Mouse (Mus musculus) embryo, embryonic 11 days (tissue): ENCODE measurements around the gene Clic4.

ENCODE experiments used
- DNase-seq: peaks from one replicate; pipeline ENCODE4 v3.0.0-alpha.2; 2015

Clic4 gene

DNA sequence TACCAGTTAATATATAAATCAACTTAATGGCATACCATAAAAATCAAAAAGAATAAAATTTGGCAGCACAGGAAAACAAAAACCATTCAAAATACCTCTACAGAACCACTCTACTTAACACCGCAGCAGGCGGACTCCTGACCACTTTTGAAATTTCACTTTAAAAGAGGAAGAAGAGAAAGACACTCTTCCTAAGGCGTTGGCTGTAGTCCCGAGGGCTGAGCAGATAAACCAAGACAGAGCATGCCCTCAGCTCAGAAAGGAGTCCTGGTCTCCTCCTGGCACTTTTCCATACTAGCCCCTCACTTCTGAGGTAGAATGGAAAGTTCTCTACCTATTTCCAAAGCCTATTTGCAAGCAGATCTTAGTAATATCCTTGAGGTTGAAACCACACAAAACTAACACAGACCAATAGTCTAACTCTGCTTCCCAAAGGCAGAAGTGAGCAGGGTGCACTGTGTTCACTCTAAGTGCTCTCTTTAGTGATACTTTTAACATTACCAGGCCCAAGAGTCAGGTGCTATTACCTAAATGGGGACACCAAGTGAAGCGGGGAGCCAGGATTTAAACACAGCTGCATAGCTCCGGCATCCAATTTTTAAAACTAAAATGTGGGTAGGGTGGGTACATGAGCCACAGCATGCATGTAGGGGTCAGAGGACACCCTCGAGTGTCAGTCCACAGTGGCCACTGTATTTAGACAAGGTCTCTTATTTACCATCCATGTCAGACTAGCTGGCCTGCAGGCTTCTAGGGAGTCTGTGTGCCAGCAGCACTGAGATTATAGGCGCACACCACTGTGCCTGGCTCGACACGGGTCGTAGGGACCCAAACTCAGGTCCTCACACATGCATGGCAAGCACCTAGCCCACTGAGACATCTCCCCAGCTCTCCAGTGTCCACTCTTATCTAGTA lies 15.8 kb downstream of the Clic4 start:
- DNase-seq: no peak

- no peak for DNase-seq
These were observed 17.8 kb downstream of the Clic4 start for GRCm38 (mm10) chr4:135254770-135255169.

DNA sequence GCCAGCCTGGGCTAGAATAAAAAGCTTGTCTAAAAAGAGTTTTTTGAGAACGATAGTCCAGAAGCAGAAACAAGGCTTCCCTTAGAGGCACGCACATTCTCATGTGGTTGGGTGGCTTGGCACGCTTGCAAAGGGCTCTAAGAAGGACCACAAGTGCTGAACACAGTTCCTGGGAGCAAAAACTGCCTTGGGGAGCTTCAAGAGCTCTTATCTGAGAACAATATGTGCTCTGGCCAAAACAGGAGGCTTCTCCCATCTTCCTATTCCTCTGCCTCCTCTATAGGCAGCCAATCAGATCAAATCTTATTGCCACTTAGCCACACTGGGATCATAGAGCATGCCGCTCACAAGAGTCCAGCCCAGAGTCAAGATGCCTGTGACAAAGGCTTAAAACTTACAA lies 18.3 kb downstream of the Clic4 start:
- no peak for DNase-seq

DNA sequence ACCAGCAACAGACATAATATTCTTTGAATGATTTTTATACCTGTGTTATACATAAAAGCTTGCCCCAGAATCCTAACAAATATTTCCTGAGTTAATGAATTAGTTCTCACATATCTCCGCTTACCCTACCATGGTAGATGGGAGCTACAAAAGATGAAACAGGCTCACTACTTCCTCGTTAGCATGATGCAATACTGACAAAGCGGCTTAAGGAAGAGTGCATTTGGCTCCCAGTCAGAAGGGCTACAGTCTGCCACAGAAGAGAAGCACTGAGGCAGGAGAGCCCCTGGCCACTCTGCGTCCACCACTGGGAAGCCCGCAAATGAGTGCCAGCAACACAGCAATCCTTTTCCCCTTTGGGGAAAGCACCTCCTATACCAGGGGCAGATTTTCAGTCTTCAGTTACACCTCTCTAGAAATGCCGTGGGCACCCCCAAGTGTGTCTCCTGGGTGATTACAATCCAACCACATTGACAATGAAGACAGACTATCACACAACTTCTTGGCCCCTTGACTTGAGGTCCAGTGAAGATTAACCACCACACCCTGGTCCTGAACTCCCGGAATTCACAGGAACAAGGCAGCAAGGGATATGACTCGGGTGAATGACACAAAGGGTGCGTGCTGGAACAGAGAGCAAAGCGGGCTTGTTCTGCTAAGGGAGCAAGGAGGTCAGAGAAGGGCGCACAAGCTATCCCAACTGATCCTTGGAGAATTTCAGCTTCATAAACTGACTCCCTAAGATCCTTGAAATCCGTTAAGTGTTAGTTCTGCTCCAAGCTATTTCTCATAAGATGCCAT lies 19.2 kb downstream of the Clic4 start:
- no peak for DNase-seq

DNA sequence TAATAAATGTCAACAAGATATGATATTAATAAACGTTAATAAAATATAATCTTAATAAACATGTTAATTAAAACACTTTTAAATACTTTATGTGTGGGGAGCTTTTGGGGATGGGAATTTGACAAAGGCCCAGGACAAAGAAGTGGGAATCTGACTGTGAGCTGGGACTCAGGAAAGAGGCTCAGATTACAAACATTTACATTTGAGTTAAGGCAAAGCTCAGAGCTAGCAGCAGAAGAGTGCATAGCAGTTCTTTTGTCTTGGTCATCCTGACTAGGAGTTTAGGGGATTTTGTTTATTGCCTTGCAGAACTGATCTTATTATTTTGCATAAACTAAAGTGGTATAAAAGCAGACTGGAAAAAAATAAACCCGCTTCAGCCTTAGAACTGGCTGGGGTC lies 20.8 kb downstream of the Clic4 start:
- DNase-seq: no peak

DNA sequence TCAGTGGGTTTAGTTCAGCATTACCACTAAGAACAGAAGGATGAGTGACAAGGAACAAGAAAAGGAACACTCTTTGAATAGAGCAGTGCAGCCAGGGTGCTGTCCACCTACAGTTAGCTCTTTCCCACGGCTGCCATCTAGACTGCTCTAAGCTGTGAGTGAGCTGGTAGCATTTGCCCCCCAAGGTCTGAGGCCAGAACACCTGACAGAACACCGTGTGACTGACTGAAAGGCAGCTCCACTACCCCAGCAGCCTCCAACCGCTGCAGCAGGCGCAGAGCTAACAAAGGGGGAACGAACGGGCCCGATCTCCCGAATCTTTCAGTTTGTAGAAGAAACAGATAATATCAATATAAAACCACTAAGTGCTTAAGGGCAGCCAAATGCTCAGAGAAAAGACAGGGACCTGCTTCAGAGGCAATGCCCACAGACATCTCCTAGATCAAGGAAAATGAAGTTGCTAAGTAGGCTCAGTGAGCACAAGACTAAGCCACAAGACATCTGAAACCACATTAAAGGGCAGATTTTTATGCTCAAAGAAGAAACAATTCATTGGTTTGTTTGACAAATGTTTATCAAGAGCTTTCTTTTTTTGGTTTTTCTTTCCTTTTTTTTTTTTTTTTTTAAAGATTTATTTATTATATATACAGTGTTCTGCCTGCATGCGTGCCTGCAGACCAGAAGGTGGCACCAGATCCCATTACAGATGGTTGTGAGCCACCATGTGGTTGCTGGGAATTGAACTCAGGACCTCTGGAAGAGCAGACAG lies 24.2 kb downstream of the Clic4 start:
- no peak for DNase-seq

DNA sequence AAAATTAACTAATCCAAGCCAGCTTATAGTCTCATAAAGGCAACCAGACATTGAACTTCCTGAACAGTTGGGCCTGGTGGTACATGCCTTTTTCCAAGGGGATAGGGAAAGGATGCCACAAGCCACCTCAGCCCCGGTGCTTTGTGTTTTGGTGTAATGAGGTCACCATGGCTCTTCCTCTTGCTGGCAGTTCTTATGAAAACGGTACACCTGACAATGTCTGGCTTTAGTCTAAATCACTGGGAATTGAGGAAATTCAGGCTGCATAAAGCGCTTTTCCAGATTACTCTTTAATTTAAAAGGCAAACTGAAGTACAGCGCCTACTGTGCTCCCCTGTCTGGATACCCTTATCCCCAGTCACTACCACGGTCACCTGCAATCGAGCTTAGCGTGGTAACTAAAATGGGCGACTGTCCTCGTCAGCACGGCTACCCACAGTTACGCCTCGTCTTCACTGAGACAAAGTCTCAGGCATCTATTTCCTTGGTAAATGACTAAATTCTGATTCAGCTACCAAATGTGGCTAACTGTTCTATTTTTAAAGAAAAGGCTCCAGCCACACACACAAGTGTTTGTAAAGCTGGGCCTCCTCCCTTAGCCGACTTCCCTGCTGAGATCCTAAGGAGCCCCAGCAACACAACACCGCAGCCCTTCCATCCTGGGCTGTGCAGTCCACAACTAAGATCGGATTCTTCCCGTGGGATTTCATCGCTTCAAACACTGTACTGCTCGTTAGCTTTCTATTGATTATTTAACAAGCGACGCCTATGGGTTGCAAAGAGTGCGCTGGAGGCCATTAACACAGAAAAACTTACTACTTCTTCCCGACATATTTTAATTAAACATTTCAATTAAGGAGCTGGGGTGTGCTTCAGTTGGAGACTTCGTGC lies 25.5 kb downstream of the Clic4 start:
- peak; percentile 29 for DNase-seq

- DNase-seq: no peak
These were observed 26.2 kb downstream of the Clic4 start for GRCm38 (mm10) chr4:135246444-135246843.

GRCm38 (mm10) chr4:135245841-135246240 lies 26.8 kb downstream of the Clic4 start:
- DNase-seq: no peak

DNA sequence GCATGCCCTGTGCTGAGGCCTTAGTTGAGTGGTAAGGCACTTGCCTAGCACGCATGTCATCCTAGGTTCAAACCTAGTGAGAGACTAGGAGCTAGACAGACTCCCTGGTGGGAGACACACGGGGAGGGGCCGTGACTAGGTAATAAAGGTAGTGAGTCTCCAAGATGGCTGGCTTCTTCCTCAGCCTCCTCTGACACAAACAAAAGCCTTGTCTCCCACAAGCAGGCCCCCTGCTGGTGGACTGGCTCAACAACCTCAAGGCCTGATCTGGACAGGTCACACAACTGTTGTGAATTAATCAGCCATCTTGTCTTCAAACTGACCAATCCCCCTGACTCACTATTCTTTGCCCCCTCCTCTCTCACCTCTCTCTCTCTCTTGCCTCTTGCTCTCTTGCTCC lies 28.3 kb downstream of the Clic4 start:
- DNase-seq: peak; percentile 26

- no peak for DNase-seq
These were observed 29.6 kb downstream of the Clic4 start for GRCm38 (mm10) chr4:135242913-135243541.

GRCm38 (mm10) chr4:135242383-135242782 lies 30.2 kb downstream of the Clic4 start:
- DNase-seq: no peak

DNA sequence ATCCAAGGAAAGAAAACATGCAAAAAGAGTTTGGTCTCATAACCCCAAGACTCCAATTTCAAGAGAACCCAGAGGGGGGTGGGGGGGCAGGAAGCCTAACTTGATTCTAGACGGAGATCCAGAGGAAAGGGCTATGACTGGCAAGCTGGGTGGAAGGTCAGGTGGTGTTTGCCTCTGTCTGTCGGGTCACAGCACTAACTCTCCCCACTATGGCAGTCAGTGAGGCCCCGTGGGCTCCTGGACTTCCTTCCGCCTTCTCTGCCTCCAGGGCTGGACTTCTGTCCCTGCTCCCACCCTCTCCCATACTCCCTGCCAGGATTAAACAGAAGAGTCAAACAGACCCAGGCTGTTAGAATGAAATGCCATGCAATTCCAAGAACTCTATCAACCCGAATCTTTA lies 30.9 kb downstream of the Clic4 start:
- no peak for DNase-seq

DNA sequence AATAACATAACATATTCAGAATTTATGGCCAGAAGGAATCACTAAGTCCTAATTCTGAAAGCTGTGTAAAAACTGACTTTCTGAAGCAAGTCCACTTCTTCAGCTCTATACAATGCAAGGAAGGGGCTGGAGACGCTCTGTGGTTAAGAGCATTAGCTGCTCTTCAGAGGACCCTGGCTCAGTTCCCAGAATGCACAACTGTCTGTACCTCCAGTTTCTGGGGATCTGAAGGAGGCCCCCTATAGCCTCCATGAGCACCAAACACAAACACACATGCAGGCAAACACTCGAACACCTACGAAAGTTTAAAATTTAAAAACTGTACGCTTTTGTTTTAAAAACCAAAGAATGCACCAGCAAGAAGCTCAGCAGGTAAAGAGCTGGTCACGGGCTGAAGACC lies 31.5 kb downstream of the Clic4 start:
- DNase-seq: no peak

DNA sequence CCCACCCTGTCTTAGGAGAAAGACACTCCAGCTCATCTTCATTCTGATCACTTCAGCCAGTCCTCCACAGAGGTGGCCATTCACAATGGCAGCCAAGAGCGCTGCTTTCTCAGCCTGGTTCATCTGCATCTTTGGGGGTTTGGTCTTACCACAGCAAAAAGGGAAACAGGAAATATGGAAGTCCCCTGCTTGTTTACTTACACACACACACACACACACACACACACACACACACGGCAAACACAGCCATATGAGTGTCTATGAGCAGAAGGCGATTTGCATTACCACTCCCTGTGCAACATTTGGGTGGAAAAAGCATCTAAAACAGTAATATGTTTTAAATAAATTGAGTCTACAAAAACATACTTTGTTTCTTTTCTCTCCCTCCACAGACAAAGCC lies 32.3 kb downstream of the Clic4 start:
- no peak for DNase-seq

DNA sequence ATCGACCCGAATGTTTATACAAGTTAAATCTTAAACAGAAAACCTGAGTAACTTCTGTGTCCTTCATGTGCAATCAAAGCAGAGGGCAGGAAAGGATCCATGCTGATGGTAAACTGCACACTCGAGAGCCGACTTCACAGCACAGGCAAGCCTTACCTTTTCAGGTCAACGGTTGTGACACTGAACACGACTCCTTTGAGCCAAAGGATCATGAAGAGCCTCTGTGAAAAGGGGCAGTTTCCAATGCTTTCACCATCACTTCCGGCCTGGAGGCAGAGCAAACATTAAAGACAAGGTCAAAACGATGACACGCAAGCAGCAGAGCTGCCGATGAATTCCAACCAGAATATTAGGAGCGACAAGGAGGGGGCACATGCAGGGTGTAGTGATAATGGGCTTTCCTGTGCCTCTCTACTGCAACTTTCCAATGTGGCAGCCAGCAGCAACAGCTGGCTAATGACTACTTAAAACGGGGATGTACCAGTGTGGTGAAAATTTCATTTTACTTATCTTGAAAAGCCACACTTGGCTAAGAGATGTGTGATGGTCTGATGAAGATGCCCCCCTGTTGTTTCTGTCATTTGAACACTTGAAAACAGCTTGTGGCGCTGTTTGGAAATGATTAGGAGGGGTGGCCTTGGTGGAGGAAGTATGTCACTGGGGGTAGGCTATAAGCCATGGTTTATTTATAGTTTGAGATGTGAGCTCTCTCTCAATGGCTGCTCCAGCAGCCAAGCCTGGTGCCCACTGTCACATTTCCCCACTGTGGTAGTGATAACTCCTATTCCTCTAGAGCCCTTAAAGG lies 33.7 kb downstream of the Clic4 start:
- DNase-seq: no peak

DNA sequence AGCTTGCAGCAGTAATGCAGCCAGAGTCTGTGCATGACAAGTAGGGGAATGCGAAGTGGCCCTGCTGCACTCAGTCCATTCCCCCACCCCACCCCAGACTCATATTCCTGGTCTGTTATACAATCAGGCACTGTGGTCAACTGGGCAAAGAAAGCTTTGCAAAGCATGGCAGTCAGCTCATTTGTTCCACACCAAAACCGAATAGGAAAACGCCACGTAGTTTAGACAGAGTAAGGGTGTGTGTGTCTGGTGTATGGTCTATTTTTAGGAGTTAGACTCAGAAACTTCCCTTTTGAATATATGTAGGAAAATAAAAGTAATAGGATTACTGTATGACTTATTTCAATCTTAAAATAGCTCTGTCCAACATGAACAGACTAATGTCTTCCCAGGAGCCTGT lies 36.0 kb downstream of the Clic4 start:
- no peak for DNase-seq

DNA sequence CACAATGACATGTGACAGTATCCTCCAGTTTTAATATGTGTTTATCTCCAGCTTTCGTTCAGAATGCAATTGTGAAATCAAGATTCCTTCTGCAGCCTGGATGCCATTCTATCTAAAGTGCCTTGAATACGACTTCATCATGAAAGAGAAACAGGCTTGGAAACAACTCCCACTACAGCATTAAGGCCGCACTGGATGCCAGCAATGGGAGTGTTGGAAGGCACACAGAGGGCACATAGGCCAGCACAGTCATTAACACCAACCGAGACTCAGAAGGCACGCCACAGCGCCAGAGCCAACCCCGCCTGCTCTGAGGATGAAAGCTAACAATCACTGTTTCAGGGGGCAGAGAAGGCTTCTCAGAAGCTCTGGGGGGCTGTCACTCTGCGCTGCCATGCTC lies 37.1 kb downstream of the Clic4 start:
- no peak for DNase-seq

DNA sequence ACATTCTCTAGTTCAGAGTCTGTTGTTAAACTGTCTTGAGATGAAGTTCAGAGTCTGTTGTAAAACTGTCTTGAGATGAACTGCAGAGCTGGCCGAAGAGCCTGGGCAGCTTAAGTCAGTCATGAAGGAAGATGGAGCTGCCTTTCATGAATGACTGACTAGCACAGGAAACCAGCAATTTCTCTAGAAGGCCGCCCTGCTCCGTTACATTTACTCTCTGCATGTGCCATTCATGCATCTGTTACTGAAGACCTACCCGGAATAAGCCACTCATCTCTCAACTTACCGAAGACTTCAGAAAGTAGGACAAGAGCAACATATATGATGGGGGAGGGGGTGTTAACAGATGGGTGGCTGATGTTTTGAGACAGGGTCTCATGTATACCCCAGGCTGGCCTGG lies 40.1 kb downstream of the Clic4 start:
- DNase-seq: no peak

GRCm38 (mm10) chr4:135231543-135231942 lies 41.1 kb downstream of the Clic4 start:
- DNase-seq: no peak

- DNase-seq: no peak
These were observed 41.5 kb downstream of the Clic4 start for GRCm38 (mm10) chr4:135231136-135231535.
